Mouse (Mus musculus): ENCODE data around the gene Gm21977. TPM values are rescaled to one million over a fixed set of nuclear protein-coding genes. Genes with fewer than 3 reads are reported as not detected.
"Not testable (repeated sequence)": the region's sequence is repeated elsewhere in the genome, so short reads cannot be mapped to it uniquely, and the experiment has no call there.

The Gm21977 gene
- polyA plus RNA-seq (2015; fragmentation: Nextera tagmentation; extraction: Ambion mirVana): not detected in 2 replicates

- not testable (repeated sequence) for H3K9me3 ChIP-seq; H3K27ac ChIP-seq (replicated peaks); H3K4me3 ChIP-seq; H3K9ac ChIP-seq; ATAC-seq (ENCODE audit: low read depth); H3K4me2 ChIP-seq; H3K4me1 ChIP-seq (replicated peaks); H3K27me3 ChIP-seq; H3K36me3 ChIP-seq
- WGBS: no CpG with 5 or more reads among the region's 3 CpGs
Measured at GRCm38 (mm10) chr14:42853377-42853776, at the start of gene Gm21977. TSS of gene Gm21977 (minus strand) at chr14:42853477.

Other genes starting within 250 kb of the Gm21977 start
- gene Gm3633, start 211.6 kb downstream of the Gm21977 start, polyA plus RNA-seq (2015; fragmentation: Nextera tagmentation; extraction: Ambion mirVana): not detected in 2 replicates
- gene Gm10378, start 197.5 kb downstream of the Gm21977 start, polyA plus RNA-seq (2015; fragmentation: Nextera tagmentation; extraction: Ambion mirVana): not detected in 2 replicates
- gene Gm3015, start 84.7 kb downstream of the Gm21977 start, polyA plus RNA-seq (2015; fragmentation: Nextera tagmentation; extraction: Ambion mirVana): not detected in 2 replicates
- gene Gm10377, start 55.5 kb downstream of the Gm21977 start, polyA plus RNA-seq (2015; fragmentation: Nextera tagmentation; extraction: Ambion mirVana): not detected in 2 replicates
- not detected in 2 replicates for gene Gm8082, start 140.1 kb upstream of the Gm21977 start, polyA plus RNA-seq (2015; fragmentation: Nextera tagmentation; extraction: Ambion mirVana)
- not detected in 2 replicates for gene Gm10376, start 162.2 kb upstream of the Gm21977 start, polyA plus RNA-seq (2015; fragmentation: Nextera tagmentation; extraction: Ambion mirVana)
- not detected in 2 replicates for gene Gm8094, start 223.2 kb upstream of the Gm21977 start, polyA plus RNA-seq (2015; fragmentation: Nextera tagmentation; extraction: Ambion mirVana)
- not detected in 2 replicates for gene Gm8104, start 247.1 kb upstream of the Gm21977 start, polyA plus RNA-seq (2015; fragmentation: Nextera tagmentation; extraction: Ambion mirVana)